Mouse (Mus musculus) limb, embryonic 14.5 days (tissue): ENCODE results near the gene Tmem30a. TPM values are rescaled to one million over a fixed set of nuclear protein-coding genes. Genes with fewer than 3 reads are reported as not detected.

Experiments
- ATAC-seq: fragments of 200-750 bp; cut with Nextera tagmentation; 2 replicates; pipeline ENCODE4 v1.8.0; 2017; ENCODE audit warnings: low read depth, moderate number of reproducible peaks, moderate TSS enrichment; ENCODE audit not compliant: low FRiP score
- DNase-seq: peaks from one replicate; pipeline ENCODE4 v3.0.0-alpha.2; 2015; ENCODE audit warnings: low spot score
- H3K27ac ChIP-seq: fragments of 300-500 bp; sonication (generic); replicated peaks from 2 replicates; pipeline ENCODE4 v1.5.1; 2014; ENCODE audit warnings: low read depth, mild to moderate bottlenecking, low read length, moderate library complexity, mixed read lengths
- H3K27me3 ChIP-seq: fragments of 300-500 bp; sonication (generic); 2 replicates; pipeline ENCODE4 v1.6.1; 2014; ENCODE audit warnings: low read length, mixed read lengths; ENCODE audit not compliant: control insufficient read depth, insufficient read depth
- H3K36me3 ChIP-seq: fragments of 300-500 bp; sonication (generic); 2 replicates; pipeline ENCODE4 v1.6.1; 2014; ENCODE audit warnings: mild to moderate bottlenecking, low read length, moderate library complexity, mixed read lengths; ENCODE audit not compliant: control insufficient read depth, insufficient read depth
- H3K4me1 ChIP-seq: fragments of 300-500 bp; sonication (generic); 2 replicates; pipeline ENCODE4 v1.6.1; 2014; ENCODE audit warnings: antibody characterized with exemption, low read length, mixed read lengths; ENCODE audit not compliant: control insufficient read depth, insufficient read depth
- H3K4me2 ChIP-seq: fragments of 300-500 bp; sonication (generic); replicated peaks from 2 replicates; pipeline ENCODE4 v1.6.1; 2014; ENCODE audit warnings: low read depth, mild to moderate bottlenecking, low read length, moderate library complexity; ENCODE audit not compliant: severe bottlenecking
- H3K4me3 ChIP-seq: fragments of 300-500 bp; sonication (generic); replicated peaks from 2 replicates; pipeline ENCODE4 v1.5.1; 2014; ENCODE audit warnings: low read length
- H3K9ac ChIP-seq: fragments of 300-500 bp; sonication (generic); 2 replicates; pipeline ENCODE4 v1.6.1; 2014; ENCODE audit warnings: mild to moderate bottlenecking, low read depth, low read length, moderate library complexity; ENCODE audit not compliant: severe bottlenecking
- H3K9me3 ChIP-seq: fragments of 300-500 bp; sonication (generic); 2 replicates; pipeline ENCODE4 v1.6.1; 2016; ENCODE audit warnings: low read length; ENCODE audit not compliant: control insufficient read depth
- POLR2A ChIP-seq: fragments of 200-500 bp; IDR thresholded peaks from 2 replicates; pipeline ENCODE4 v1.8.0; 2012; ENCODE audit warnings: inconsistent platforms, mild to moderate bottlenecking, moderate library complexity, borderline replicate concordance; ENCODE audit not compliant: insufficient read depth, insufficient read length; ENCODE audit errors: extremely low read depth
- WGBS: fragments of 180-500 bp; shearing (Covaris S2); extraction: QIAGEN DNeasy Blood & Tissue Kit; methylation state at CpG from one replicate; pipeline ENCODE4 v1.1.7; 2014; 5-methylcytosine and 5-hydroxymethylcytosine counted together
- polyA plus RNA-seq, 2 experiments: library from polyadenylated mRNA; depleted of rRNA in 1 of 2; stranded (reverse) in 1 of 2; unstranded in 1 of 2; fragments of >200 nt; fragmentation: Nextera tagmentation in 1 of 2; extraction: Ambion mirVana in 1 of 2; gene quantifications; 2 replicates each; pipeline versions ENCODE4 v1.2.1 to v1.2.3; 2012 to 2014

Tmem30a gene
- polyA plus RNA-seq, 2 experiments: 34.9 to 52.8 TPM

DNA sequence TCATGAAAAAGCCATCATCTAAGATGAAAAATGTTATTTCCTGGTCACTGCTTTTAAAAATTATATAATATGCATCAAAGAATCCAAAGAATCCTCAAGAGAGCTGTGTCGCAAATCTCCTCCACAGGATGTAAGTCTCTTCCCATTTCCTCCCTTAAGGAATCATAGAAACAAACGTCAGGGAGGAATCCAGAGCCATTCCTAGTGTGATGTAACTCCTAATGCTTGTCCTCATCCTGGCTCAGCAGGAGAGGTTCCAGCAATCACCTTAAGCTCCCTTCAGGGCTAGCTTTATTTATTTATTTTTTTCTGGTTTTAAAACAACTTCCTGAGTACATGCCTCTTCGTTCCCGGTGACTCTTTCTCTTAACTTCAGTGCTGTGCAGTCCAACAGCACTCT, 13.9 kb upstream of the Tmem30a start:
- no peaks in the 10 kb centered on the region for H3K36me3 ChIP-seq
- WGBS: 49% methylated on average over 4 of the region's 4 CpGs

DNA sequence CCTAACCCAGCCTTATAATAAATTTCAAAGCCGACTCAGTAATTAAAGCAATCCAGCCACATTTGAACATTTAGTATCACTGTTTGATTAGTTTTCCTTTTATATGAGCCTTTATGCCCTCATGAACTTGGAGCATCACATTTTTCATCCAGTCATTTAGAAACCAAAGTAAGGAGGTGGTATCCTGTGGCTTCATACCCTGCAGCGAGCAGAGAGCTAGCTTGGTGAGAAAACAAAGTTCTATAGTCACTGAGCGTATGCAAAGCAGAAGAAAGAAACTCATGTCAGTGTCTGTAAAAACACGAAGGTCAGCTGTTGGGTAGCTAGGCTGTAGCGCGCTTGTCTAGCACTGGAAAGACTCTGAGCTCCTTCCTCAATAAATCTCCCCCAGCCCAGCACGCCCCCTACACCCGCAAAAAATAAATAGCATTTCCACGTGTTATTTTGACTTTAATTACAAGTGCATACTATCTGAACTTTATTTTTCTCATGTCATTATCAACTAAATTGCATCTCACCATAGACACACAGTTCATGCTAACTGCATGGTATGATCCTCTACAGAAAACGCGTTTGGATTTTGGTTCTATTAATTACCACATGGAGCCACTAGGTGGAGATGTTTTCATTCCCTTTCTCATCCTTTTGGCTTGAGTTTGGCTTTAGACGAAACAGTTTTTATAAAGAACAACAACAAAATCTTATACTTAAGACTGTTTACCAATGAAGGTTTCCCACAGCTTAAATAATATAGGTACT, 13.2 kb upstream of the Tmem30a start:
- Histone ChIP-seq H3K4me3 (no peak overlapping the region), H3K4me2 (no peak overlapping the region), H3K9me3 (no peaks in the 10 kb centered on the region), H3K27me3 (no peaks in the 10 kb centered on the region), H3K36me3 (no peaks in the 10 kb centered on the region), H3K27ac (no peak overlapping the region), H3K4me1 (peaks cover 7% of the 10 kb centered on the region; the same call in 1 of the 2 replicates), H3K9ac (no peak overlapping the region)
- ATAC-seq (no peak), DNase-seq (peak; percentile 77)
- no peak for TF ChIP-seq POLR2A
- 40% methylated on average over 12 of the region's 12 CpGs for WGBS

More for the DNA sequence above, 13.9 kb upstream of the Tmem30a start:
- no peak overlapping the region for H3K27ac ChIP-seq
- no peaks in the 10 kb centered on the region for H3K9me3 ChIP-seq
- no peak for ATAC-seq
- DNase-seq: no peak
- H3K27me3 ChIP-seq: no peaks in the 10 kb centered on the region
- H3K9ac ChIP-seq: no peak overlapping the region
- no peak for TF ChIP-seq POLR2A
- H3K4me1 ChIP-seq: peaks cover 7% of the 10 kb centered on the region; the same call in 1 of the 2 replicates
- H3K4me3 ChIP-seq: no peak overlapping the region
- no peak overlapping the region for H3K4me2 ChIP-seq

DNA sequence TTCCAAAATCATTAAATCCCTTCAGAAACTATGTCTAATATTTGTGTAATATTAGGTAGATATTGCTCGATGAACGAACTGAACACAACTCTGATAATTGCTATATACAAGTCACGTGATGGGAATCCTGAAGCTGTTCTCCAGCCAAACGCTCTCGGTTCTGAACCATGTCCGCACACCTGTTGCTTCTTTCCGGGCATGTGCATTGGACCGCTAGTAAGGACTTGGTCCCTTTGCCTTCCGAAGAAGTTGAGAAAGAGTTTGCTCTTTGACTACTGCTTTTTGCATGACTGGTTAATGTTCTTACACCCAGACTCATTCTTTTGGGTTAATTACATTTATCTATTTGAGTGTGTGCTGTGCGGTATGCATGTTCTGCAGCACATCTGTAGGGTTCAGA, 12.1 kb upstream of the Tmem30a start:
- no peak for DNase-seq

DNA sequence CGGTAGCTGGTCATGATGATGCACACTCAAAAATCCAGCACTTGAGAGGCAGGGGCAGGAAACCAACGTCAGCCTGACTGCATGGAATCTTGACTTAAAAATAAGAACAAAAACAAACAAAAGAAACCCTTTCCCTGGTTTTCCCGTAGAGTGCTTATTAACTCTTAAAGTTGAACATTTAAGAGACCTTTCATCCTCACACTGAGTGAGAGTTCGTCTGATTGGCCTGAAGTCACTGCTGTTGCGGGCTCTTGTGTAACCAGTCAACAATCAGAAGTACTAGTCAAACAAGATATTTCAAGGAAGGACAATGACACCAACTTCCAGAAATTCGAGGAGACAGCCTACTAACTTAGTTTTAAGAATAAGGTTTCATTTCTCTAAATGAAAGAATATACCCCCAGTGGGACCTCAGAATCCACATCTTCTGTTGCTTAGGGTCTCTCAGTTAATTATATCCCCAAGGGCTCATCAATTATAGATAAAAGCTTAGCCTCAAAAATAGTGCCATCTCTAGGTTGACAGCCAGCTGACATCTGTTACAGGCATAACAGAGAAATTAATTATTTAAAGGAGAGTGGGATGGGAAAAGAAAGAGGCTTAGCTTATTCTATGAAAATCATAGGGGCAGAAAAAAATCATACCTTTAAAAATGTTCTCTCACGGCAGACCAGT, 3.3 kb upstream of the Tmem30a start:
- no peaks in the 10 kb centered on the region for H3K36me3 ChIP-seq
- 73% methylated on average over 7 of the region's 7 CpGs for WGBS
- no peak overlapping the region for H3K27ac ChIP-seq
- peaks cover 2% of the 10 kb centered on the region; the same call in 1 of the 2 replicates for H3K4me1 ChIP-seq
- H3K4me3 ChIP-seq: no peak overlapping the region
- no peaks in the 10 kb centered on the region for H3K9me3 ChIP-seq
- no peak overlapping the region for H3K9ac ChIP-seq
- no peak overlapping the region for H3K4me2 ChIP-seq
- ATAC-seq (no peak), DNase-seq (no peak)
- no peaks in the 10 kb centered on the region for H3K27me3 ChIP-seq
- TF ChIP-seq POLR2A: no peak

More for the DNA sequence above, 12.1 kb upstream of the Tmem30a start:
- ATAC-seq: no peak
- TF ChIP-seq POLR2A: no peak
- Histone ChIP-seq H3K4me3 (no peak overlapping the region), H3K27ac (no peak overlapping the region), H3K36me3 (no peaks in the 10 kb centered on the region), H3K4me2 (no peak overlapping the region), H3K27me3 (no peaks in the 10 kb centered on the region), H3K4me1 (peaks cover 7% of the 10 kb centered on the region; the same call in 1 of the 2 replicates), H3K9ac (no peak overlapping the region), H3K9me3 (no peaks in the 10 kb centered on the region)
- WGBS: 87% methylated on average over 10 of the region's 10 CpGs

GRCm38 (mm10) chr9:79795076-79795475, 1.8 kb upstream of the Tmem30a start:
- Histone ChIP-seq H3K36me3 (no peaks in the 10 kb centered on the region), H3K4me2 (no peak overlapping the region), H3K27ac (no peak overlapping the region), H3K27me3 (no peaks in the 10 kb centered on the region), H3K9me3 (no peaks in the 10 kb centered on the region), H3K4me3 (no peak overlapping the region), H3K4me1 (peaks cover 8% of the 10 kb centered on the region), H3K9ac (no peak overlapping the region)
- 87% methylated on average over 1 of the region's 1 CpGs for WGBS
- DNase-seq (no peak), ATAC-seq (no peak)
- TF ChIP-seq POLR2A: no peak
